Mouse (Mus musculus) adrenal gland, adult 2 months (tissue): ENCODE results near the gene Zfp472. TPM values are rescaled to one million over a fixed set of nuclear protein-coding genes. Genes with fewer than 3 reads are reported as not detected.

Experiments
- DNase-seq: peaks from one replicate; pipeline ENCODE4 v3.0.0; 2021
- long read RNA-seq: library from polyadenylated mRNA; stranded (forward); transcript quantifications from one replicate; pipeline ENCODE4 v2.0.0, GENCODE M21; 2021
- polyA plus RNA-seq: library from polyadenylated mRNA; depleted of rRNA; stranded (reverse); fragments of >200 nt; gene quantifications from 2 replicates; pipeline ENCODE4 v1.2.3, GENCODE M21; 2012; rRNA removed
- total RNA-seq, 2 experiments: library from RNA; stranded (reverse); gene quantifications; 2 replicates each; pipeline ENCODE4 v1.2.3; 2021

Gene Zfp472
- total RNA-seq, result 1 to 10 TPM; 3.8 to 4.4 TPM
- 0.18 and 0.21 TPM in 2 replicates for polyA plus RNA-seq
- long read RNA-seq, partial matches to known transcripts, result 0 of 2 reads
- long read RNA-seq, other reads (novel, unspliced or antisense), result 0 of 2 reads

DNA sequence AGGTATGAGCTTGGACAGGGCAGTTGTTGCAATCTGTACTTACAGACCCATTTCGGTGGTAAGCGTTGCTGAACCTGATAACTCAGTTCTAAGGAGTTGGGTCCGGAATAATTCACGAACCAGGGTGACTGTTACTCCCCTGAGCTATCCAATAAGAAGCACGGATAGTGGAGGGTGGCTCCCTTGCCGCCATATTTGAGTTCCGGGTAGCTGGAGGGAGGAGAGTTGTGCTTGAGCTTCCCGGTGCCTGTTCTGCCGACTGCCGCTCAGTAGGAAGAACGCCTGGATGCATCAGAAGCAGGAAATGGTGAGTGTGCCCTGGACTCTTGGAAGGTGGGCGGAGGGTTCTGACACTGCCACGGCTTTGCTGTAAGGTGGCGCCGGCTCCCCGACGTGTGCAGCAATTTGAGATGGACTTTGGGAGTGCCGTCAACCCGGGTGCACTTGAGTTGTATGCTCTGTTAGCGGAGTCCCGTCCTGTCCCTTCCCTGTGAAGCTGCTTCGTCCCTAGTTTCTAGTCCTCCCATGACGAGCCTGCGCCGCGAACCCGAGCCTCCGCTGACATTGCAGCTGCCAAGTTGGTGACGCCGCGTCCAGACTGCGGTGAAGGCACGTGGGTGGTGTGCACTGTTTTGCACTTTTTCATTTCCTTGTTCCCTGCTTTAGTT is at the start of gene Zfp472:
Gene Zfp472, plus strand, starts transcription at position 192 of the 668 bp plus-strand sequence.
- DNase-seq, result peak; percentile 95

DNA sequence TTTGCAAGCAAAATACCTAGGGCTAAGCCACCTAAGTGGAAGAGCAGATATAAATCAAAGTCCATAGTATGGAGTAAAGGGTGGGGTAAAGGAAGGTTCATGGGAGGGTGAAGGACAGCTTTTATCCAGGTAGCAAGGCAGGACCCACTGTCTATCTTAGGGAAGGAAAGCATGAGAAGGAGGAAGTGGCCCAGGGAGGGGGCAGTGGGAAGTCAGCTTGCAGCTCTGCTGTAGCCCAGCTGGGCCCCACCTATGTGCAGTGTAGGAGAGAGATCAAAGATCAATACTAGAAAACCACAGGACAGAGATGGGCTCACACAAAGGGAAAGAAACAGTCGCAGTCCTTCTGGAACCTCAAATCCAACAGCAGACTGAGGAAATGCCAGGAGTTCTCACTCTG is 49.5 kb upstream of the Zfp472 start:
- no peak for DNase-seq

DNA sequence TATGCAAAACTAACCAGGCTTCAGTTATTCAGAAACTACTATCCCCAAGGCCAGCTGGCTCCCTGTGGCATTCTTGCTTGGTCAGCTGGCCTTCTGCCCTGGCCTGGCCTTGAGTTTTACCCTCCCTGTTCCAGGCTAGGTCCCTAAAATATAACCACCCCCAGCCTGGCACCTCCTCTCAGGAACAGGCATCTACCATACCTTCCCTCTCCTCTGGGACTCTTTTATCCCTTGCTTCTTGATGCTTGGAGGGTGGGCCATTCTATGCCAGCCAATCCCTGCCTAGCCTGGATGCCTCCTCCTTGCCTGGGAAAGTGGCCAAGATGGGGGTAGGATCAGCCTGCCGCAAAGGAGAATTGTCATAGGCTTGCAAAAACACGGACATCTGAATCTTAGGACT is 48.5 kb upstream of the Zfp472 start, which contains the start of gene Cyp4f14:
Gene Cyp4f14, minus strand, starts transcription at position 212 of the 400 bp plus-strand sequence.
- DNase-seq, result peak; percentile 92

DNA sequence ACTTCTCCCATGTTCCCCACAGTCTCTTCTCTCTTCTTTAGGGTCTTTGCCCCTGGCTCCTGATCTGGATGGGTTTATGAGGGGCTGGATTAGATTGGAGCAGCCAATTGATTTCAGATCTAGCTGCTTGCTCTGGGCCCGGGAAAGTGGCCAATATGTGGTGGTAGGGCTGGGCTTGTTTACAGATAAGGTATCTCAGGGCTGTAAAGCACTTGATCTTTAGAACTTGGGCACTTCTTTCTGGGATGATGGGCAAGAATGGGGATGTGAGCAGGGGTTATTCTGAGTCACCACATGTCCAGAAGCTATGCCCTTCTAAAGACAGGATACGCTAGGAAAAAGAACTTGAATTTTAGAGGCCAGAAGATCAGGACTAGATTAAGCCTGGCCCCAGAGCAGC is 46.5 kb upstream of the Zfp472 start:
- DNase-seq, result no peak

DNA sequence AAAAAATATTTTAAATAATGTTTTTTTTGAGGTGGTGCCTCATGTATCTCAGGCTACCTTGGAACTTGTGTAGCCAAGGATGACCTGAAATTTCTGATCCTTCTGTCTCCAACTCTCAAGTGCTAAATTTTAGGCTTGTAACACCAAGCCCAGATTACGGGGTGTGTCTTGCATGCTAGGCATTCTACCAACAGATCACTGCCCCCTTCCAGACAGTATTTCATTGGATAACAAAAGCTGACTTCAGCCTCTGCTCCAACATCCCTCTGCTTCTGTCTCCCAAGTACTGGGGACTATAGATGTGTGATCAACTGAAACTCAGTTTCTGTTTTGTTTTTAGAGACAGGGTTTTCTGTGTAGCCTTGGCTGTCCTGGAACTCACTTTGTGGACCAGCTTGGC is 41.9 kb upstream of the Zfp472 start:
- DNase-seq, result no peak

DNA sequence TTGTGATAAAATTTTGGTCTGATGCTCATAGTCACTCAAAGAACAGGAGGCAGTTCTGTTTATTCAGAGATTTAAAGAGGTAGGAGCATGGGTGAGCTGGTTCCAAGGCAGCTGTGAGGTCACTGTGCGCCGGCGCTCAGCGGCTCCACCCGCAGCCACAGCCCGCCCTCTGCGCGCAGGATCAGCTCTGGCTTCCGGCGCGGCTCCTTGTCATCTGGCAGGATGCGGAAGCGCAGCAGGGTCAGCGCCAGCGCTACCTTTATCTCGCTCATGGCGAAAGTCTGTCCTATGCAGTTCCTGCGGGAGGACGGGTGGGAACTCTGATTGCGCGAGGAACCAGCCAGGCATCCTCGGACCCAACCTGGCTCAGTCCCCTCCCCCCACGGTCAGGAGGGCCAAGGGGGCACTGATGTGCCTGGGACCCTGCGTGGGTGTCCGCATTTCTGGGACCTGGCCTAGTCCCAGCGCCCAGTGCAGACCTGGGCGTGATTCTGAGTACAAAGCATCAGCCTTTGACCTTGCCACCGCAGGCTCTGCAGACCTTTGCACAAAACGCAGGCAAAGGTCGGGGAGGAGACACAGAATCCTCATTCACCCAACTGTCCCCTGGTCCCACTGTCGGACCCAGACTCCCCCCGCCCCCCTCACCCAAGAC is 40.8 kb upstream of the Zfp472 start:
- peak; percentile 88 for DNase-seq

DNA sequence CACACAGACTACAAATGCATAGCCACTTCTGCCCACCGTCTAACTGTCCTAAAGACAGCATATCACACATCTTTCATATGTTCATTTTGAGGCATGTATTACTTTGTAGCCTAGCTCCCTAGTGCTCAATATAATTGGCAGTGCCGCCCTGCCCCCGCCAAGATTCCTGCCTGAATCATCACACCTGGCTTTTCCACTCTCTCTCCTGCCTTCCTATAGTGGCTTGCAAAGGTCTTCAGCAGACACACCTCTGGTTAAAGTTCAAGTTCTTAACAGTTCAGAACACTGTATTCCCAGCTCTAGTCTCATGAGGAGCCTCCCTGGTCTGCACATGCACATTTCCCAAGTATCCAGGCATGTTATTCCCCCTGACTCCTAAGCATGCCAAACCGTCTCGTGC is 37.8 kb upstream of the Zfp472 start:
- DNase-seq, result no peak

DNA sequence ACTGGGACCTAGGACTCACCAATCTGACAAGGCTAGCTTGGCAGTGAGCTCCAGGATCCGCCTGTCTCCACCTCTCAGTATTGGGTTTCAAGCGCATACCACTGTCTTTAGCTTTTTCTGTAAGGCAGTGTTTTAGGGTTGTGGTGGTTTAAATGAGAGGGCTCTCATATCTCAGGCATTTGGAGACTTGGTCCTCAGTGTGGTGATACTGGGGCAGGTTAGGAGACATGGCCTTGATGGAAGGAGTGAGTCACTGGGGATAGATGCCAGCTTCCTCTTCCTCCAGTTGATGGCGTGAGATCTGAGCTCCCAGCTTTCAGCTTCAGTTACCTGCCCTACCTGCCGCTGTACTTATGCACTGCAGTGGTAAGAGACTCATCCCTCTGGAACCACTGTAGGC is 25.8 kb upstream of the Zfp472 start:
- peak; percentile 38 for DNase-seq

DNA sequence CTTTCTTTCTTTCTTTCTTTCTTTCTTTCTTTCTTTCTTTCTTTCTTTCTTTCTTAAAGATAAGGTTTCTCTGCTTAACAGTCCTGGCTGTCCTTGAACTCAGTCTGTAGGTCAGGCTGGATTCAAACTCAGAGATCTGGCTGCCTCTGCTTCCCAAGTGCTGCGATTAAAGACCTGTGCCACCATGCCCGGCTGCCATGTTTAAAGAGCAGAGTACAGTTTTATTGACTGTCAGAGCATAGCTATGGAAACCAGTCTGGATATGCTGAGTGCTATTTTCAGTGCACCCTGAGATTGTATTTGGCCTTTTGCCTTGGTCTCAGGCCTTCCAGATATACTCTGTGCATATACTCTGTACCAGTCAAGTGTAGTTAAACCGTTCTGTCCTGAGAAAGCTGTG is 22.0 kb upstream of the Zfp472 start:
- DNase-seq, result no peak

DNA sequence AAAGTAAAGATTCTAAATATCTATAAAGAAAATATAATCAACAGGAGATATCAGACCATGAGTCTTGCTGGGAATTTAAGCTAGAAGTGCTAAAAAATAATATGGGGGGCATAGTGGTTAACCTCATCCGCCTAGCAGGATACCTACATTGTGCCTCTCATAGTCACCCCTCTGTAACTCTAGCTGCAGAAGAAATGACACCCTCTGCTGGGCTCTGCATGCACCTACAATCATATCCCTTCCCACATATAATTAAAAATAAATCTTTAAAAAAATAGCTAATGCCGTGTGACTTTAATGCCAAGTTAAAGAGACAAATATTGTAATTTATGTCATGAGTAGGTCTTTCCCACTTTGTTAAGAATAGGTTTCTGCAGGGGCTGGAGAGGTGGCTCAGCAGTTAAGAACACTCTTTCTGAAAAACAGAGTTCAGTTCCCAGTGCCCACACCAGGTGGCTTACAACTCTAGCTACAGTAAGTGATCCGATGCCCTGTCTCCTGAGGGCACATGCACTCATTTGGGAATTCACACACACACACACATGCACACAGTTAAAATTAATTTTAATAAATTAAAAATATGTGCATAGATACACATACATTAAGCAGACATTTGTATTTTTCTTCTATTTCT is 21.1 kb upstream of the Zfp472 start:
- DNase-seq, result no peak

DNA sequence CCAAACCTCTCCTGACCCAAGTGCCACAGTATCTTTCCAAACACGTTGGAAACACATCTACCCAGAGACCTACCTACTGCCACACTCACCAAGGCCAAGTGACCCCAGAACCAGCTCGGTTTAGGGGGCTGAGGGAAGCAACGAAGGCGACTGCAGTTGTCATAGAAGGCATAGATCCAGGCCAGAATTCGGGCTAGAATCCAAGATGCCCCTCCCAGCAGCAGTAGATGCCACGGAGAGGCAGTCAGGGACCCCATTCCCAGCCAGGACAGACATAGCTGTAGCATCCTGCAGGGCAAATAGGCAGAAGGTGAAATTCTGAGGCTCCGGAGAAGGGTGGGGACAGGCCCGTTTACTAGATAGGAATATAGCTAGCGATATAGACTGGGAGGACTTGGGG is 18.9 kb upstream of the Zfp472 start:
- no peak for DNase-seq

DNA sequence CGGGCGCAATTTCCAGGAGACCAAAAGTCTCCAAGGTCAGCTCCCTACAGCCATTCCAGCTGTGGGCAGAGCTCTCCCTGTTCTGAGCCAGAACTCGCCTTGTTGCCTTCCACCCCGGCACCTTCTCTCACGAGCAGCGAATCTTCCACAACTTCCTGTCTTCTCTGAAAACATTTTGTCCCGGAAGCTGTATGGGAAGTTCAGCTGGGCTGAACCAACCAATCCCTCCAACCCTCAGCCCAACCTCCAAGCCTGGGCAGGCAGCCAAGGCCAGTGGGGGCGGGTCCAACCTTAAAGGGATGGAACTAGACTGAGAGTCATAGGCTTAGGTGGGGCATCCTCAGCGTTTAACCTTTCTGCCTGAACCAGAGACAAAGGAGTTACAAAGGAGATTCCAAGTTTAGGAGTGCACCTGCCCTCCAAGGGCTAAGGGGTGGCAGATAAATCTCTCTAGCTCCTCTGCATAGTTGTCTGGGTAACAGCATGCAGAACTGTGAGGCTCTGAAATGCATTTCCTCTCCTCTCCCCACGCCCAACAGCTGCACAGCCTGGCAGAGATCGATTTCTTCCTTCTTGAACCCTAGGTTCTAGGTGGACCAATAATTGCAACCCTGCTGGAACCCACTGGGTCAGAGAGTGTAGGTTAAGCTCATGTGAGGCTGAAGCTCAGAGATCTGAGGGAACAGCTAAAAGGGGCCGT is 18.2 kb upstream of the Zfp472 start, which contains the start of gene Cyp4f13:
Gene Cyp4f13, minus strand, starts transcription at position 188 of the 700 bp plus-strand sequence.
- DNase-seq, result peak; percentile 100

DNA sequence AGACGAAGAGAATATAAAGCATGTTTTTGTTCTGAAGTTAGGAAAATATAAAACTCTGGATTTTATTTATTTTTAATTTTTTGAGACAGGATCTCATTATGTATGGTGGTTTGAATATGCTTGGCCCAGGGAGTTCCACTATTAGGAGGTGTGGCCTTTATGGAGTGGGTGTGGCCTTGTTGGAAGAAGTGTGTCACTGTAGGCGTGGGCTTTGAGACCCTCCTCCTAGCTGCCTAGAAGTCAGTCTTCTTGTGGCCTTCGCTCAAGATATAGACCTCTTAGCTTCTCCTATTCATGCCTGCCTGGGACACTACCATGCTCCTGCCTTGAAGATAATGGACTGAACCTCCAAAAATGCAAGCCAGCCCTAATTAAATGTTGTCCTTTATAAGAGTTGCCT is 15.5 kb upstream of the Zfp472 start:
- no peak for DNase-seq

DNA sequence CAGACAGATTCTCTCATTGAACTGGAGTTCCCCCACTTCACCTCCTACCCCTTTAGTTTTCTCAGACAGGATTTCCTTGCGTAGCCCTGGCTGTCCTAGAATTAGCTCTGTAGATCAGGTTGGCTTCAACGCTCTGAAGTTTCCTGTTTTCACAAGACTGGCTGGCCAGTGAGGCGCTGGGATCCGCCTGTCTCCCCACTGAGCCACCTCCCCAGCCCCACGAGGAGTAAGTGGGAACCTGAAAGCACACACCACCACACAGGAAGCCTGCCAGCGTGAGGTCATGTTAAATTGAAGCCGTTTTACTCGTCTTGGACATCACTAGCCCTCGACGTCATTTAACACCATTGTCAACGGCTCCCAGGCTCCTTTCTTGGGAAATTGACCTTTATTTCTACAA is 14.6 kb upstream of the Zfp472 start:
- DNase-seq, result no peak

DNA sequence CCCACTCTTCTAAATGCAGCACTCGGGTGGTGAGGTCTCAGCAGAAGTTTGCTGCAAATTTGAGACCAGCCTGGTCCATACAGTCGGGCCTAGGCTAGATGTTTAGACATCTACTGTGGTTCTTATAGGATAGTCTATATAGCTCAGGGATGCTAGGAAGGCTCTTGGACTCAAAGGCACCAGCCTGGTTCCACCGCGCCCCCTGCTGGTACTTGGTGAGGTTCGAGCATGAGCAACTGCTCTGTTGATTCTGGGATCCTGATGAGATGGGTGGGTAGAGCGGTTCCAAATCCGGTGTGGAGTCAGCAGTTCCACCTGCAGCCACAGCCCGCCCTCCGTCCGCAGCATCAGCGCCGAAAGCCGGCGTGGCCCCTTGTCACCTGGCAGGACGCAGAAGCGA is 14.2 kb upstream of the Zfp472 start:
- peak; percentile 84 for DNase-seq

DNA sequence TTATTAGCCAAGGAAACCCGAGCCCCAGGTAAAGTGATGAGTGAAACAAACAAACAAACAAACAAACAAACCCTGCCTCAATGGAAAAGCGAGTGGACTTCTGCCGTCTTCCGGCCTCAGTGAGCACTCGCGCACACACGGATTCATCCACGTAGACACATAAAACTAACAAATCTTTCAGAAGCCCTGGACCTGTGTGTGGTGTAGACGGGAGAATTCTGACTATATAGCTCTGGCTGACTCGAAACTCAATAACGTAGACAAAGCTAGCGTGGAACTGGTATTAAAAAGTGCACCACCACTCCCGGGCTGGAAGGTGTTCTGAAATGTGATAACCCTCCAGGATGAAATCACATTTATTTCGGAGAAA is 376 bp upstream of the Zfp472 start:
- no peak for DNase-seq

DNA sequence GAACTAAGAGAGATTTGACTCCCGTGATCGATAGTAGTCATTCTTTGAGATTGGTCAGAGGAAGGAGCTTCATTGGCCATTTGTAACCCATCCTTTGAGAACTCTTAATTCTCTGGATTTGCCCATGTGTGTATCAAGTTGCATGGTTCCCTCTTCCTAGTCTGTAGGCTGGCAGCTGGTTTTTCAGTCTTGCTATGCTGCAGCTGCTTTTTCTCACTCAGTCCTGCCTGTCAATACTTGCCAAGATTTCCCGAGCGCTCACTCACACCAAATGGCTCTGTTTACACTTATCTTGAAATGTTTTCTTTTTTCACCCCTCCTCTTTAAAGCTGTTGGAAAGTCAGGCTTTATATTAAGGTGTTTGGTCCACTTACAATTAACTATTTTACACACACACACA is 15.7 kb downstream of the Zfp472 start:
- DNase-seq, result no peak

DNA sequence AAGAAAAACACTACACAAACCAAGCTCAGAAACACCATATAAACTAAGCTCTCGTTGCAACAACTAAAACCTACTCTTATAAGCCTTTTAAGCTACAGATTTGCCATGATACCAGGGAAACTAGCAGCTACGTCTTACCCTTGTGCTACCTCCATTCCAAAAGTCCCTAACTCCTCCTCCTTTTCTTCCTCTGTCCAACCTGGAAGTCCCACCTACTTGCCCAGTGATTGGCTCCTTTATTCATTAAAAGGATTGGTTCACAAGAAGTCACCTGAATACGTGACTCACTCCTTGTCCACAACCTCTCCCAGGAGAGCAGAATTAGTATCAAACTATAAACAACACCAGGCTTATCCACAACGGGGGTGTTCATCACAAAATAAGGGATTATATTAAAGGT is 20.7 kb downstream of the Zfp472 start:
- DNase-seq, result no peak

DNA sequence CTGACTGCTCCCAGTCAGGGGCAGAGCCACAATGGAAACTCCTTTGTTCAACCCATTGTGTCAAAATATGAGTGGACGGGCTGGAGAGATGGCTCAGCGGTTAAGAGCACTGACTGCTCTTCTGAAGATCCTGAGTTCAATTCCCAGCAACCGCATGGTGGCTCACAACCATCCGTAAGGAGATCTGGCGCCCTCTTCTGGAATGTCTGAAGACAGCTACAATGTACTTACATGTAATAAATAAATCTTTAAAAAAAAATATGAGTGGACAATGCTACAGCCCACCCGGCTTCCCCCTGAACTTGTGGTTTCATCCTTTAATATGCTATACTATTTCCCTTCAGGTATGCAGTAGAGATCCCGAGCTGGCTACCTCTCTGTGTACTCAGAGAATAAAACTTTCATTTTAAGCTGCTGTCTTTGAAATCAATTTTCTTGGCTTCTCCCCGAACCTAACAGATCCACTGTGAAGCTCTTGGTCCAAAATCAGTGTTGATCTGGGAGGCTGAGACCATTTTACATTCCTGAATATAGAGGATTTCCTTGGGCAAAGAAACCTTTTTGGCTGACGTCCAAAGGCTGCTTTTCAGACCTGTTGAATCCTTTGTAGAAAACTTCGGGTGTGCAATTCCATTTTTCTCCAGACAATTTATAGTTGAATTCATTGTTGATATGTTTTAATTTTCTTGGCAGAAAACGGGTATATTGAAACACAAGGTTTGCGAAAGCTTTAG is 26.5 kb downstream of the Zfp472 start:
- DNase-seq, result peak; percentile 8

DNA sequence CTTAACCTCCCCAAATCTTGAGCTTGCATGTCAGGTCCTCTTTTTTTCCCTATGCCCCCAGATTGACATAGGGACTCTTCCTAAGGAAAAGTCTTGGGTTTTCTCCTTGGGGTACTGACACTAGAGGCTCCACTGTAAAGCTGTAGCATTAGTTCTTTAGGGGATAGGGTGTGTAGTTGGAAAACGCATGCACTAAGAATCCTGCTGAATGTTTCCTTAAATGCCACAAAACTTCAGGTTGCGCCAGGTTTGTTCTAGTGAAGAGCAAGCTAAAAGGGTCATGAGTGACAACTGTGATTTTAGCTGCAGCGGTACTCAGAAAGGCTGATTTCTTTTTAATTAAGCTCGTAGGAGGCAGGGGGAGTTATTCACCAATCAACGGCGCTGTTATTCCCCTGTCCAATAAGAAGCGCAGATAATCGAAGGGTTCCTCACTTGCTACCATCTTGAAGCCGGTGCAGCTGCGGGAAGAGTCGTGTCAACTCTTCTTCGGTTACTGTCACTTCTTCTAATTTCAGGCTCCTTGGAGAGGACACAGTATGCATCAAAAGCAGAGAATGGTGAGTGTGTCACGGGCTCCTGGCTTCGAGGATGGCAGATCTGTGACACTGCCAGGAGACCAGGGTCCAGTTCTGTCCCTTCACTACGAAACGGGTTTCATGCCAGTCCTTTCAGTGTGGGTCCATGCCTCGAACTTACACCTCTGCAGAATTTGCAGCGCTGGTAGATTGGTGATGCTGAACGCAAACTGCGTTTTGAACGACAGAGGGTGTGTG is 27.3 kb downstream of the Zfp472 start, which contains the start of gene Zfp952:
Gene Zfp952, plus strand, starts transcription at position 431 of the 776 bp plus-strand sequence.
- DNase-seq, result peak; percentile 91

DNA sequence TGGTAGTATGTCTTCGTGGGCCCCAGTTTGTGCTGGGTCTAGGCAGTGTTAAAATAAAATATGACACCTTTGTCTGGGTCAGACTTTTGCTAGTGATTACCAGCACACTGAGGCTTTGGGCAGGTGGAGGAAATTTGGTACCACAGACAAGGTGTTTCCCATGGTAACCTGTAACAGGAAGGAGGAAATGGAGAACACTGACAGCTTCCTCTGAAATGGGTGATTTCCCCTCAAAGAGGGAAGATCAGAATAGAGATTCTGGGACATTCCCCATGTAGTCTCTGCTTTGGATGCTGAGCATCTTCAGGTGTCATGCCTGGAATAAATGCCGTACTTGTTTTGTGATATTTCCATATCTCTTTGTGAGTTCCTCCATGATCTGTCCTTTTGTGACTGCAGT is 32.9 kb downstream of the Zfp472 start:
- DNase-seq, result no peak
